Mouse (Mus musculus) CH12F3 (cell line): Measurements from ENCODE around the gene Fos.

Experiments
- in situ Hi-C: fragments of 300-500 bp; cut with MboI; formaldehyde crosslinking; loops from 2 replicates; pipeline ENCODE4 v1.14.3; 2020; ENCODE audit warnings: low sequenced_read_pairs

The Fos gene

GRCm38 (mm10) chr12:85473481-85474297 is at the start of gene Fos:
Gene Fos (plus strand): TSS chr12:85473890.
- in situ Hi-C loops: no loop called here

DNA sequence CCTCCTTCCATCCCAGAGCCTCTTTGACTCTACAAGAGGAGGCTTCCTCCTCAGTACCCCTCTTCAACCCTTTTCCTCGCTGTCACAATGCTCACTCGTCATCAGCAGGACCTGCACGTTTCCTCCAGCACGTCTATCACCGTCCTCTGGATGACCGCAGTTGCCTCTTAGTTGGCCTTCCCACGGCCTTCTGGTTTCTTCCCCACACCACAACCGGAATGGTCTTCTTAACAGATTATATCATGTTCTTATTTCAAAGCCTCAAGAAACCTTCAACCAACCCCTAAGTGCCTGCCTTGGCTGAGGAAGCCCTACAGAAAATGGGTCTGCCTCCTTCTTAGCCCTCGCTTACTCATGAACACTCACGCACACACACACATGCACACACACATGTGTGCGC is 48.0 kb upstream of the Fos start:
- in situ Hi-C loops: no loop called here

DNA sequence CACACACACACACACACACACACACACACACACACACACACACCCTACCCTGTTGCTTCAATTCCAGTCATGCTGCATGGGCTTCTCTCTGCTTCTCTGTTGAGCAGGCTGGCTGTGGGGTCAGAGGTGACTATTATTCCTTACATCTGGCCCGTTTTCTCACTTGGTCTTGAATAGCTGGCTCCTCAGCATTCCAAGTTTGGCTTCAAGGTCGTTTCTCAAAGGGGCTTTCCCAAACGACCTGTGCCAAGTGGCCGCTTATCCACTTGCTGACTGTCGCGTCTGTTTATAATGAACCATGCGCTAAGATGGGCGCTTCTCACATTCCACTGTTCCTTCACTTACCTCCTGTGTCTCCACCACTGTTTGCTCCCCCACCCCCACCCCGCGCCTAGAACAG is 47.6 kb upstream of the Fos start:
- in situ Hi-C loops: no loop called here

DNA sequence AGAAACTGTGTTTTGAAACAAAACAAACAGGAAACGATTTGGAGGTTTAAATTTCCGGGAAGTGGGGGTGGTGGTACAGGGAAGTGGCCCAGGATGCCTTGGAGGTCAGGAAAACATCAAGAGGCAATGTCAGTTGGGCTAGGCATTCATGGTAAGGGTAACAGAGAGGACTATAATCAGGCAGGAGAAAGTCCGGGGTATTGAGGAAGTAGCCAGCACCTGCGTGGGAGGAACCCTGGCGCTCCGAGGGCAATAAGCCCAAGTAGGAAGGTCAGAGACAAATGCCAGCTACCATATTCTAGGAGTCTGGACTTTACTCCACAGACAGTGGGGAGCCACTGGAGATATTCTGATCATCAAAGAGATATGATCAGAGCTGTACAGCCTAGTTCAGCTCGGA is 45.9 kb upstream of the Fos start:
- in situ Hi-C loops: no loop called here

- in situ Hi-C loops: no loop called here
Measured at GRCm38 (mm10) chr12:85429999-85430398, 43.7 kb upstream of the Fos start.

DNA sequence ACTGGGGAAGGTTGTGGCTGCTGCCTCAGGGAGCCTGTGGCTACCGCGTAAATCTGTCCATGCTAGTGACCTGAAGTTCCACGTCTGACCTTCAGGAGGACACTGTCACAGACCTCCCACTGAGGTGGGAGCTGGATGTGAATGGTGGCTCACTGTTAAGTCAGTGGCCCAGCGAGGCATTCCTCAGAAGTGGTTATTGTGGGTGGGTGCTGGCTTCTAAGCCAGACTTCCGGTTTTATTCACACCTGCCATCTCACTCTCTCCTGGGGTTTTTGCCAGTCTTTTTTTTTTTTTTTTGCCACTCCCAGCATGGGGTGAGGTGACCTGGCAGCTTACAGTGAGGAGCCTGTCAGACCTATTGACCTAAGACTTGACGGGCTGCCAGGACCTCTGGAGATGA is 43.3 kb upstream of the Fos start:
- in situ Hi-C loops: no loop called here

DNA sequence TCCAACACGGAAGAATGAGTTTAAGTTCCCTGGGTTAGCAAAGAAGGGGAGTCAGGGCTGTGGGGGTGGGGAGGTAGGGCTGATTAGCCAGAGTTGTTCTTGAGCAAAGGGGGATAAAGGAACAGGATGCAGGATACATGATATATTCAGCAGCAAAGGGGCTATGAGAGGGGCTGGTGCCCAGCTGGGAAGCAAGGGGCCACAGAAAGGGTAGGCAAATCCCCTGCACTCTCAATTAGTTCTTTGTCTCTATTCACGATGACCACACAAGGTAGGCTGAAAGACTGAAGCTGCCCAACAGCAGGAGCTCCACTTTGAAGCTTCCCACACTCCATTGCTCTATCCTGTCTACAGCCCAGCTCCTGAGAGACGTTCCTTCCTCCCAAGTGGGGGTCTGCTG is 39.8 kb upstream of the Fos start:
- in situ Hi-C loops: no loop called here

DNA sequence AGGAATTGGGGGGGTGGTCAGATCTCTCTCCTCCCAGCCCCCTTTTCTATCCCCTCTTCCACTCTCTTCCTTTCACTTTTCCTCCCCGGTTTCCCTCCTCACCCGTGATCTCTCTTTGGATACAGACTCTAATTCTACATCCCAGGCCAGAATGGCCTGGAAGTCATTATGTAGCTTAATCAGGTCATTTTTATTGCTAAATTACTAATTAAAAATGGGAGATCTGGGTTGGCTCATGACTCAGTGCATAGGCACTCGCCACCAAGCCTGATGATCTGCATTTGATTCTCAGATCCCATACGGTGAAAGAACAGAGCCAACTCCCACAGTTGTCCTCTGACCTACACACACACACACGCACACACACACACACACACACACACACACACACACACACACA is 39.2 kb upstream of the Fos start:
- in situ Hi-C loops: no loop called here

GRCm38 (mm10) chr12:85436021-85436621 is 37.6 kb upstream of the Fos start:
- in situ Hi-C loops: no loop called here

- in situ Hi-C loops: no loop called here
Measured at GRCm38 (mm10) chr12:85437172-85437876, 36.4 kb upstream of the Fos start.

GRCm38 (mm10) chr12:85443456-85443855 is 30.2 kb upstream of the Fos start:
- in situ Hi-C loops: no loop called here

GRCm38 (mm10) chr12:85444646-85445045 is 29.0 kb upstream of the Fos start:
- in situ Hi-C loops: no loop called here

DNA sequence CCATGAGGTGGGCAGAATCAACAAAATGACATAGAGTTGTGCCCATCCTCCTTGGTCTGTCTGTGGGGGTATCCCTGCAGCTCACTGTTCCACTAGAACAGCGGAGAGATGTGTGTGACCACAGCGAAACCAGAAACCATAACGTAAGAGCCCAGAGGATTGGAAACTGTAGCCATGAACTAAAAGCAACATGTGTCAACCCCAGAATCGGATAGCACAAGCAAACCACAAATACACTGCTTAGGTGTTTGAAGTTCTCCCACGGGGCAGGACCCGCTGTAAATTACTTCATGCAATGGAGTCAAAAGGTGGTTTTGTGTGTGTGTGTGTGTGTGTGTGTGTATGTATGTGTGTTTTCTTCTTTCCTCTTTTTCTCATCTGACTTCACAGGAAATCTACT is 26.7 kb upstream of the Fos start:
- in situ Hi-C loops: no loop called here

GRCm38 (mm10) chr12:85447490-85447889 is 26.2 kb upstream of the Fos start:
- in situ Hi-C loops: no loop called here

DNA sequence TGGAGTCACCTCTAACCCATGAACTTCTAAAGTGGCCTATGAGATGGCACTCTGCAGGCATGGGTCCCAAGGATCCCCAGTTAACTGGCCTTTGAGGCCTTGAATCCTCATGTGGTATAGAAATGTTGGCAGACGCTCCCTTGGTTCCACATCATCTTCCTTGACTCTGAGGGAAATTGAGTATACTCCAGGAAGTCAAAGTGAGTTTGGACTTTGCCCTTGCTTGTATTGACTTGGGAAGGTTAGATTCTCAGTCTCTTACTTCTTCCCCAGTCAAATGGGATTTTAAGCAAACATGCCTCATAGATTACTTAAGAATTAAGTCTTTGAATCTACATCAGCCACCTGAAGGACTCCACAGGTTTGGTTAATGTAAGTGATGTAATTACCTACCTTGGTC is 24.2 kb upstream of the Fos start:
- in situ Hi-C loops: no loop called here

DNA sequence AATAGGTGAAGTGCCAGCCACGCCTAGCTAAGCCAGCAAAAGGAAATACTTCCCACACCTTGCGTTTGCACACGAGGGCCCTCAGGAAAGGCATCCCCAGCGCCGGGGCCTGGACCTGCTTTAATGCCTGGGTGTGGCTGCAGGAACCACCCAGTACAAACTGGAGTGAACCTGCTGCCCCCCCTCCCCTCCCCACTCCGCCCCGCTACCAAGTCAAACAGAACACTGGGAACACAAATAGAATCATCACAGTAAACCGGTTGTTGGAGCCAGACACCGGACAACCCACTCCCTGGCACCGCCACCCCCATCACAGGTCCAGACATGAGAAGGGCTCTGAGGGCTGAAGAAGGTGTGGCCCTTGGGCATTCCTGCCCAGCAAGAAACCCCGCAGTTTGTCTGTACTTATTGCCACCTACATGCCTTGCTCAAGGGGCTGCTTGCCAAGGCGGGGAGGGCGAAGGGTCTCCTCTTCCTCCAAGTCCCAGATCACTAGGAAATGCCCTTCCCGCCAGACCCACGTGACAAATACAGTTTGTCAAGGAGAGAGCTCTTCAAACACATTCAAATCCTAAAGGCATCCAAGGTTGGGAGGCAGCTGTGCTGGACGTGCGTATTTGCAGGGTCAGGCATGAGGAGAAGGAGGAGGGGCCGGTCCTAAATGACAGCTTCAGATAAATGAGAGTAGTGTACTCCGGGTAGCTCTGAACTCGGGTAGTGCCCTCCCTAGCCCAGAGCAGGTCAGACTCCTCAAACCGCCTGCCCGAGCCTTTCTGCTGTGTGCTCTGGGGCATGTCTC is 21.8 kb upstream of the Fos start:
- in situ Hi-C loops: no loop called here

GRCm38 (mm10) chr12:85455065-85456058 is 18.3 kb upstream of the Fos start:
- in situ Hi-C loops: no loop called here

- in situ Hi-C loops: no loop called here
Measured at GRCm38 (mm10) chr12:85456276-85456675, 17.4 kb upstream of the Fos start.

GRCm38 (mm10) chr12:85456966-85457505 is 16.7 kb upstream of the Fos start:
- in situ Hi-C loops: no loop called here

GRCm38 (mm10) chr12:85459820-85460219 is 13.9 kb upstream of the Fos start:
- in situ Hi-C loops: no loop called here
